Mouse (Mus musculus) CH12.LX (cell line): ENCODE measurements at regions not wholly inside any gene's neighbourhood (a gene's known extent, or its start where the extent isn't known, plus 50 kb on each side); places are given as distances from the start of the nearest gene placed in this dataset.

Experiments used
- DNase-seq: peaks from one replicate; pipeline ENCODE4 v3.0.0-alpha.2; 2013; ENCODE audit errors: extremely low read depth
- H3K27ac ChIP-seq: 2 replicates; pipeline ENCODE4 v1.5.1; 2012; ENCODE audit warnings: low read depth, mild to moderate bottlenecking, control low read depth, moderate library complexity; ENCODE audit not compliant: insufficient read depth
- H3K27me3 ChIP-seq: replicated peaks from 2 replicates; pipeline ENCODE3; 2012; ENCODE audit warnings: inconsistent platforms
- H3K36me3 ChIP-seq, 2 experiments: replicated peaks in 1 of 2; 2 replicates each; pipeline versions ENCODE3 to v1.6.1; 2012; ENCODE audit warnings: inconsistent platforms in 1 of 2, low read length in 1 of 2, mild to moderate bottlenecking in 1 of 2, mixed read lengths in 1 of 2, moderate library complexity in 1 of 2; ENCODE audit not compliant: control insufficient read depth in 1 of 2, insufficient read depth in 1 of 2
- H3K4me1 ChIP-seq, 2 experiments: 2 replicates each; pipeline ENCODE4 v1.6.1; 2012; ENCODE audit warnings: inconsistent platforms in 1 of 2, moderate library complexity in 1 of 2; ENCODE audit not compliant: insufficient read depth in 2 of 2, control insufficient read depth in 1 of 2
- H3K4me2 ChIP-seq: 2 replicates; pipeline ENCODE4 v1.6.1; 2012; ENCODE audit warnings: low read depth, mild to moderate bottlenecking, control low read depth; ENCODE audit not compliant: poor library complexity, insufficient read depth, severe bottlenecking
- H3K4me3 ChIP-seq, 3 experiments: fragments of 150-350 bp in 1 of 3; sonication (generic) in 1 of 3; replicated peaks in 1 of 3; 2 replicates each; pipeline versions ENCODE3 to v1.5.1; 2011 to 2012; ENCODE audit warnings: low read depth in 2 of 3, low read length in 2 of 3, mild to moderate bottlenecking in 2 of 3, moderate library complexity in 2 of 3, control low read depth in 1 of 3, improper control_type of control experiment in 1 of 3, inconsistent platforms in 1 of 3, mixed read lengths in 1 of 3; ENCODE audit not compliant: poor library complexity in 1 of 3
- H3K79me2 ChIP-seq: replicated peaks from 2 replicates; pipeline ENCODE4 v1.6.1; 2012; ENCODE audit warnings: mild to moderate bottlenecking, moderate library complexity; ENCODE audit not compliant: control insufficient read depth, poor library complexity, insufficient read depth, severe bottlenecking; ENCODE audit errors: extremely low read depth
- H3K9ac ChIP-seq: 2 replicates; pipeline ENCODE4 v1.6.1; 2012; ENCODE audit warnings: low read depth, mild to moderate bottlenecking, control low read depth, moderate library complexity; ENCODE audit not compliant: insufficient read depth
- H3K9me3 ChIP-seq: replicated peaks from 2 replicates; pipeline ENCODE3; 2012; ENCODE audit warnings: low read length, inconsistent platforms, mixed read lengths
- BHLHE40 ChIP-seq: IDR thresholded peaks from 2 replicates; pipeline ENCODE4 v1.6.1; 2011; ENCODE audit warnings: mild to moderate bottlenecking, low read depth, low read length, improper control_type of control experiment
- CHD2 ChIP-seq: IDR thresholded peaks from 2 replicates; pipeline ENCODE4 v1.6.1; 2011; ENCODE audit warnings: low read length, improper control_type of control experiment
- ELF1 ChIP-seq: IDR thresholded peaks from 2 replicates; pipeline ENCODE4 v1.6.1; 2014; ENCODE audit warnings: low read depth, mild to moderate bottlenecking, inconsistent platforms, low read length, improper control_type of control experiment
- EP300 ChIP-seq: IDR thresholded peaks from 2 replicates; pipeline ENCODE4 v1.6.1; 2011; ENCODE audit warnings: low read length, improper control_type of control experiment
- GABPA ChIP-seq: IDR thresholded peaks from 2 replicates; pipeline ENCODE4 v1.6.1; 2012; ENCODE audit warnings: low read depth, low read length, improper control_type of control experiment, inconsistent platforms; ENCODE audit not compliant: insufficient replicate concordance
- HCFC1 ChIP-seq: IDR thresholded peaks from 2 replicates; pipeline ENCODE4 v1.6.1; 2012; ENCODE audit warnings: low read depth, mild to moderate bottlenecking, inconsistent platforms, low read length, improper control_type of control experiment
- JUND ChIP-seq: conservative IDR thresholded peaks from 2 replicates; pipeline ENCODE4 v1.6.1; 2011; ENCODE audit warnings: low read depth, low read length, improper control_type of control experiment
- KAT2A ChIP-seq: IDR thresholded peaks from 2 replicates; pipeline ENCODE4 v1.6.1; 2012; ENCODE audit warnings: low read length, improper control_type of control experiment, inconsistent platforms; ENCODE audit not compliant: insufficient replicate concordance
- MAFK ChIP-seq: IDR thresholded peaks from 2 replicates; pipeline ENCODE4 v1.6.1; 2011; ENCODE audit warnings: low read length, improper control_type of control experiment; ENCODE audit not compliant: insufficient replicate concordance
- MAZ ChIP-seq: IDR thresholded peaks from 2 replicates; pipeline ENCODE4 v1.6.1; 2012; ENCODE audit warnings: low read depth, mild to moderate bottlenecking, inconsistent platforms, low read length, improper control_type of control experiment, moderate library complexity
- MXI1 ChIP-seq: IDR thresholded peaks from 2 replicates; pipeline ENCODE4 v1.6.1; 2011; ENCODE audit warnings: mild to moderate bottlenecking, low read depth, low read length, improper control_type of control experiment
- MYC ChIP-seq: IDR thresholded peaks from 2 replicates; pipeline ENCODE4 v1.6.1; 2011; ENCODE audit warnings: low read depth, mild to moderate bottlenecking, improper control_type of control experiment, low read length
- NELFE ChIP-seq: IDR thresholded peaks from 2 replicates; pipeline ENCODE4 v1.6.1; 2011; ENCODE audit warnings: low read depth, low read length, improper control_type of control experiment
- NRF1 ChIP-seq: IDR thresholded peaks from 2 replicates; pipeline ENCODE4 v1.6.1; 2014; ENCODE audit warnings: low read depth, mild to moderate bottlenecking, inconsistent platforms, low read length, improper control_type of control experiment, moderate library complexity
- POLR2A ChIP-seq: IDR thresholded peaks from 2 replicates; pipeline ENCODE4 v1.6.1; 2011; ENCODE audit warnings: low read depth, mild to moderate bottlenecking, improper control_type of control experiment, low read length
- POLR2AphosphoS2 ChIP-seq: IDR thresholded peaks from 2 replicates; pipeline ENCODE4 v1.6.1; 2011; ENCODE audit warnings: low read depth, low read length, improper control_type of control experiment
- RAD21 ChIP-seq: IDR thresholded peaks from 2 replicates; pipeline ENCODE4 v1.6.1; 2011; ENCODE audit warnings: low read depth, mild to moderate bottlenecking, low read length, improper control_type of control experiment, moderate library complexity
- RCOR1 ChIP-seq: conservative IDR thresholded peaks from 2 replicates; pipeline ENCODE4 v1.6.1; 2012; ENCODE audit warnings: low read depth, mild to moderate bottlenecking, inconsistent platforms, low read length, improper control_type of control experiment
- SIN3A ChIP-seq: IDR thresholded peaks from 2 replicates; pipeline ENCODE4 v1.6.1; 2012; ENCODE audit warnings: low read length, improper control_type of control experiment, inconsistent platforms
- SMC3 ChIP-seq: IDR thresholded peaks from 2 replicates; pipeline ENCODE4 v1.6.1; 2011; ENCODE audit warnings: low read depth, low read length, improper control_type of control experiment
- TCF12 ChIP-seq: IDR thresholded peaks from 2 replicates; pipeline ENCODE4 v1.6.1; 2014; ENCODE audit warnings: low read depth, mild to moderate bottlenecking, inconsistent platforms, low read length, improper control_type of control experiment
- UBTF ChIP-seq: IDR thresholded peaks from 2 replicates; pipeline ENCODE4 v1.6.1; 2012; ENCODE audit warnings: low read depth, mild to moderate bottlenecking, inconsistent platforms, low read length, improper control_type of control experiment, moderate library complexity
- USF1 ChIP-seq: IDR thresholded peaks from 2 replicates; pipeline ENCODE4 v1.6.1; 2014; ENCODE audit warnings: low read depth, mild to moderate bottlenecking, inconsistent platforms, low read length, improper control_type of control experiment
- ZC3H11A ChIP-seq: IDR thresholded peaks from 2 replicates; pipeline ENCODE4 v1.6.1; 2012; ENCODE audit warnings: low read depth, mild to moderate bottlenecking, inconsistent platforms, low read length, improper control_type of control experiment
- ZMIZ1 ChIP-seq: IDR thresholded peaks from 2 replicates; pipeline ENCODE4 v1.6.1; 2012; ENCODE audit warnings: low read depth, mild to moderate bottlenecking, inconsistent platforms, low read length, improper control_type of control experiment
- ZNF384 ChIP-seq: IDR thresholded peaks from 2 replicates; pipeline ENCODE4 v1.6.1; 2012; ENCODE audit warnings: low read depth, low read length, improper control_type of control experiment, inconsistent platforms
- dilution Hi-C: fragments of 300-500 bp; cut with MboI; formaldehyde crosslinking; loops from 2 replicates; pipeline ENCODE4 v1.14.3; 2020; ENCODE audit warnings: low sequenced_read_pairs; ENCODE audit not compliant: extremely low pct_unique_long_range_greater_than_20kb, extremely low pct_ligation_motif_present
- in situ Hi-C: fragments of 300-500 bp; cut with MboI; formaldehyde crosslinking; loops from 3 replicates; pipeline ENCODE4 v1.14.3; 2019; ENCODE audit warnings: low sequenced_read_pairs, low pct_ligation_motif_present, low pct_unique_long_range_greater_than_20kb, mixed read lengths

DNA sequence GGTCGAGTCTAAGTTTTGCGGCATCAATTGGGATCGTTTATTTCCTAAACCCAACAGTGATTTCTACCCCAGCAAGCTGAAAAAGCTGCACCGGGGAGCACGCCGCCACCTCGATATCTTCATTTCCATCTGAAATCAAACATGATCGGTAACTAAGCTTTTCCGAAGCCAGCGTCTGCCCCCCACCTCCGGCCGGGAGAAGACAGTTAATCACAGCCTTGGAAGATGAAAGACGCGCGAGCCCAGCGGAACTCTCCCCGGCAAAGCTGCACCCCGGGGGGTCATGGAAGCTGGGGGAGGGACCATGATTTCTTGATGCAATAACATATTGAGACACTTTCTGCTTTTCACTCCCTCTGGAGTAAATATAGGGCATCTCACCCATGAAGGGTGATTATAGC is 468.4 kb downstream of the Vrk1 start:
- no peak for DNase-seq
- Histone ChIP-seq H3K27me3 (no peaks in the 10 kb centered on the region), H3K9me3 (peaks cover 84% of the 10 kb centered on the region), H3K4me1 (no peaks in the 10 kb centered on the region), H3K4me2 (no peak overlapping the region), H3K79me2 (no peaks in the 10 kb centered on the region), H3K27ac (no peak overlapping the region), H3K36me3 (no peaks in the 10 kb centered on the region), H3K4me3 (no peak overlapping the region), H3K9ac (no peak overlapping the region)
- dilution Hi-C loops (no loop called here), in situ Hi-C loops (no loop called here)
- TF ChIP-seq SIN3A (no peak), GABPA (no peak), UBTF (no peak), POLR2A (no peak), HCFC1 (no peak), ZMIZ1 (no peak), BHLHE40 (no peak), MYC (no peak), JUND (no peak), USF1 (no peak), MXI1 (no peak), RAD21 (no peak), NRF1 (no peak), CHD2 (no peak), MAZ (no peak), TCF12 (no peak), NELFE (no peak), RCOR1 (no peak), EP300 (no peak)

GRCm38 (mm10) chr12:106479067-106479877 is 469.2 kb downstream of the Vrk1 start:
- H3K4me1 ChIP-seq, result no peaks in the 10 kb centered on the region
- H3K79me2 ChIP-seq, result no peaks in the 10 kb centered on the region
- H3K9ac ChIP-seq, result no peak overlapping the region
- DNase-seq, result no peak
- H3K9me3 ChIP-seq, result peaks cover 84% of the 10 kb centered on the region
- H3K4me2 ChIP-seq, result no peak overlapping the region
- no peaks in the 10 kb centered on the region for H3K27me3 ChIP-seq
- dilution Hi-C loops, result no loop called here
- H3K27ac ChIP-seq, result no peak overlapping the region
- H3K36me3 ChIP-seq, result no peaks in the 10 kb centered on the region
- H3K4me3 ChIP-seq, result no peak overlapping the region
- in situ Hi-C loops, result no loop called here
- no peak for TF ChIP-seq MAFK
- no peak for TF ChIP-seq BHLHE40
- TF ChIP-seq POLR2AphosphoS2, result no peak
- no peak for TF ChIP-seq SMC3
- TF ChIP-seq ZNF384, result no peak
- no peak for TF ChIP-seq UBTF
- no peak for TF ChIP-seq USF1
- TF ChIP-seq RCOR1, result no peak
- no peak for TF ChIP-seq KAT2A
- TF ChIP-seq ZC3H11A, result no peak
- TF ChIP-seq ELF1, result no peak
- TF ChIP-seq GABPA, result no peak
